Mouse (Mus musculus): ENCODE measurements at regions not wholly inside any gene's neighbourhood (a gene's known extent, or its start where the extent isn't known, plus 50 kb on each side); places are given as distances from the start of the nearest gene placed in this dataset.

- whole genome bisulfite sequencing = 56% methylated on average over 3 of the region's 3 CpGs
- Histone ChIP-seq H3K27me3 (replicated peaks; ENCODE audit: control insufficient read depth, insufficient read depth, low read length) (no peaks in the 10 kb centered on the region), H3K4me3 (ENCODE audit: insufficient read depth, low read depth, low read length) (no peak overlapping the region), H3K27ac (ENCODE audit: insufficient read depth, low read depth, low read length) (no peak overlapping the region), H3K4me1 (ENCODE audit: control insufficient read depth, insufficient read depth, low read length) (no peaks in the 10 kb centered on the region), H3K36me3 (ENCODE audit: control insufficient read depth, insufficient read depth, low read length) (no peaks in the 10 kb centered on the region)
- no peak for DNase-seq
- TF ChIP-seq CTCF (conservative IDR thresholded peaks at IDR 0.05; ENCODE audit: insufficient read depth, insufficient read length, low read depth, low read length) = no peak
- TF ChIP-seq POLR2A (IDR thresholded peaks at IDR 0.05; ENCODE audit: low read depth, low read length) = no peak
Measured at GRCm38 (mm10) chr14:80990192-80990591, 1006.3 kb downstream of the Olfm4 start.

- TF ChIP-seq CTCF (conservative IDR thresholded peaks at IDR 0.05; ENCODE audit: insufficient read depth, insufficient read length, low read depth, low read length) (no peak), POLR2A (IDR thresholded peaks at IDR 0.05; ENCODE audit: low read depth, low read length) (no peak)
- 84% methylated on average over 1 of the region's 1 CpGs for WGBS
- Histone ChIP-seq H3K4me1 (ENCODE audit: control insufficient read depth, insufficient read depth, low read length) (no peaks in the 10 kb centered on the region), H3K36me3 (ENCODE audit: control insufficient read depth, insufficient read depth, low read length) (no peaks in the 10 kb centered on the region), H3K27ac (ENCODE audit: insufficient read depth, low read depth, low read length) (no peak overlapping the region), H3K27me3 (replicated peaks; ENCODE audit: control insufficient read depth, insufficient read depth, low read length) (no peaks in the 10 kb centered on the region), H3K4me3 (ENCODE audit: insufficient read depth, low read depth, low read length) (no peak overlapping the region)
- DNase-seq = no peak
Measured at GRCm38 (mm10) chr14:80990679-80991286, 1006.9 kb downstream of the Olfm4 start.

- H3K4me1 ChIP-seq (ENCODE audit: control insufficient read depth, insufficient read depth, low read length) = no peaks in the 10 kb centered on the region
- H3K27ac ChIP-seq (ENCODE audit: insufficient read depth, low read depth, low read length) = no peak overlapping the region
- no peak overlapping the region for H3K4me3 ChIP-seq (ENCODE audit: insufficient read depth, low read depth, low read length)
- no peak for TF ChIP-seq POLR2A (IDR thresholded peaks at IDR 0.05; ENCODE audit: low read depth, low read length)
- TF ChIP-seq CTCF (conservative IDR thresholded peaks at IDR 0.05; ENCODE audit: insufficient read depth, insufficient read length, low read depth, low read length) = no peak
- WGBS = 90% methylated on average over 1 of the region's 1 CpGs
- no peaks in the 10 kb centered on the region for H3K27me3 ChIP-seq (replicated peaks; ENCODE audit: control insufficient read depth, insufficient read depth, low read length)
- no peaks in the 10 kb centered on the region for H3K36me3 ChIP-seq (ENCODE audit: control insufficient read depth, insufficient read depth, low read length)
- no peak for DNase-seq
Measured at GRCm38 (mm10) chr14:80999030-80999429, 1015.1 kb downstream of the Olfm4 start.

GRCm38 (mm10) chr14:81013208-81013607 is 1029.3 kb downstream of the Olfm4 start:
- no peak overlapping the region for H3K4me3 ChIP-seq (ENCODE audit: insufficient read depth, low read depth, low read length)
- H3K27ac ChIP-seq (ENCODE audit: insufficient read depth, low read depth, low read length) = no peak overlapping the region
- no peaks in the 10 kb centered on the region for H3K4me1 ChIP-seq (ENCODE audit: control insufficient read depth, insufficient read depth, low read length)
- no peak for DNase-seq
- no peak for TF ChIP-seq CTCF (conservative IDR thresholded peaks at IDR 0.05; ENCODE audit: insufficient read depth, insufficient read length, low read depth, low read length)
- no peak for TF ChIP-seq POLR2A (IDR thresholded peaks at IDR 0.05; ENCODE audit: low read depth, low read length)
- no peaks in the 10 kb centered on the region for H3K36me3 ChIP-seq (ENCODE audit: control insufficient read depth, insufficient read depth, low read length)
- 60% methylated on average over 5 of the region's 5 CpGs for WGBS
- no peaks in the 10 kb centered on the region for H3K27me3 ChIP-seq (replicated peaks; ENCODE audit: control insufficient read depth, insufficient read depth, low read length)

GRCm38 (mm10) chr14:81031475-81031874 is 1047.6 kb downstream of the Olfm4 start:
- H3K27me3 ChIP-seq (replicated peaks; ENCODE audit: control insufficient read depth, insufficient read depth, low read length) = no peaks in the 10 kb centered on the region
- no peaks in the 10 kb centered on the region for H3K4me1 ChIP-seq (ENCODE audit: control insufficient read depth, insufficient read depth, low read length)
- TF ChIP-seq POLR2A (IDR thresholded peaks at IDR 0.05; ENCODE audit: low read depth, low read length) = no peak
- TF ChIP-seq CTCF (conservative IDR thresholded peaks at IDR 0.05; ENCODE audit: insufficient read depth, insufficient read length, low read depth, low read length) = no peak
- H3K36me3 ChIP-seq (ENCODE audit: control insufficient read depth, insufficient read depth, low read length) = no peaks in the 10 kb centered on the region
- no peak overlapping the region for H3K27ac ChIP-seq (ENCODE audit: insufficient read depth, low read depth, low read length)
- H3K4me3 ChIP-seq (ENCODE audit: insufficient read depth, low read depth, low read length) = no peak overlapping the region
- DNase-seq = no peak

GRCm38 (mm10) chr14:81037635-81038034 is 1053.8 kb downstream of the Olfm4 start:
- Histone ChIP-seq H3K27me3 (replicated peaks; ENCODE audit: control insufficient read depth, insufficient read depth, low read length) (no peaks in the 10 kb centered on the region), H3K27ac (ENCODE audit: insufficient read depth, low read depth, low read length) (no peak overlapping the region), H3K4me1 (ENCODE audit: control insufficient read depth, insufficient read depth, low read length) (no peaks in the 10 kb centered on the region), H3K4me3 (ENCODE audit: insufficient read depth, low read depth, low read length) (no peak overlapping the region), H3K36me3 (ENCODE audit: control insufficient read depth, insufficient read depth, low read length) (no peaks in the 10 kb centered on the region)
- TF ChIP-seq POLR2A (IDR thresholded peaks at IDR 0.05; ENCODE audit: low read depth, low read length) (no peak), CTCF (conservative IDR thresholded peaks at IDR 0.05; ENCODE audit: insufficient read depth, insufficient read length, low read depth, low read length) (no peak)
- DNase-seq = no peak
- 29% methylated on average over 2 of the region's 2 CpGs for WGBS

GRCm38 (mm10) chr14:81038045-81038444 is 1054.2 kb downstream of the Olfm4 start:
- no peak overlapping the region for H3K4me3 ChIP-seq (ENCODE audit: insufficient read depth, low read depth, low read length)
- no peak overlapping the region for H3K27ac ChIP-seq (ENCODE audit: insufficient read depth, low read depth, low read length)
- DNase-seq = no peak
- no peaks in the 10 kb centered on the region for H3K27me3 ChIP-seq (replicated peaks; ENCODE audit: control insufficient read depth, insufficient read depth, low read length)
- no peaks in the 10 kb centered on the region for H3K36me3 ChIP-seq (ENCODE audit: control insufficient read depth, insufficient read depth, low read length)
- 81% methylated on average over 3 of the region's 3 CpGs for WGBS
- TF ChIP-seq CTCF (conservative IDR thresholded peaks at IDR 0.05; ENCODE audit: insufficient read depth, insufficient read length, low read depth, low read length) (no peak), POLR2A (IDR thresholded peaks at IDR 0.05; ENCODE audit: low read depth, low read length) (no peak)
- H3K4me1 ChIP-seq (ENCODE audit: control insufficient read depth, insufficient read depth, low read length) = no peaks in the 10 kb centered on the region

Data from kidney, adult 2 months (tissue).